Mouse (Mus musculus): ENCODE data around the gene Fat4.

- TF ChIP-seq POLR2A (IDR thresholded peaks at IDR 0.05; ENCODE audit: borderline replicate concordance, insufficient read depth, low read length) (no peak), CTCF (IDR thresholded peaks at IDR 0.05; ENCODE audit: borderline replicate concordance, insufficient read depth, low read depth, low read length) (no peak)
Measured at GRCm38 (mm10) chr3:39036113-39036512, 149.4 kb downstream of the Fat4 start.

Measured in cerebellum, adult 2 months (tissue).